Comparison of ENCODE assay signal across 25 mouse cellular contexts in genomic region chr5:37792154-37792553, GRCm38 (mm10). TPM values are rescaled to one million over a fixed set of nuclear protein-coding genes. Genes with fewer than 3 reads are reported as not detected.
DNase-seq lines count a peak whose midpoint lies in the region; ATAC-seq and TF ChIP-seq lines count a peak whose summit lies in the region.
"Had no signal": no experiment of that assay in that cellular context is flagged by ENCODE, and none has a peak within 500 bp of the region (broad histone marks: within the 10 kb centered on the region; RNA-seq: fewer than 3 reads in every experiment).

No protein-coding gene starts in this region.

- no peaks in the 10 kb centered on the region for H3K27me3 ChIP-seq in hindbrain, postnatal 0 days (ENCODE audit: insufficient read depth, low read length)
- no peaks in the 10 kb centered on the region for H3K27me3 ChIP-seq in hindbrain, embryonic 12.5 days
- H3K27me3 ChIP-seq in lung, embryonic 14.5 days (ENCODE audit: insufficient read depth, low read length) = no peaks in the 10 kb centered on the region
- H3K27me3 ChIP-seq in E14TG2a.4 (ENCODE audit: insufficient read depth, low read length) = 0 out of 2 replicates have a peak, but pooled peaks cover 6% of the 10 kb centered on the region
- H3K27me3 ChIP-seq: liver, embryonic 15.5 days; midbrain, embryonic 13.5 days had no signal

- no peaks in the 10 kb centered on the region for H3K4me1 ChIP-seq in hindbrain, postnatal 0 days (ENCODE audit: insufficient read depth, low read length)
- no peaks in the 10 kb centered on the region for H3K4me1 ChIP-seq in hindbrain, embryonic 12.5 days
- H3K4me1 ChIP-seq in lung, embryonic 14.5 days (ENCODE audit: insufficient read depth) = no peaks in the 10 kb centered on the region
- H3K4me1 ChIP-seq in E14TG2a.4 (replicated peaks; ENCODE audit: low read depth, low read length) = no peaks in the 10 kb centered on the region
- H3K4me1 ChIP-seq: liver, embryonic 15.5 days; midbrain, embryonic 13.5 days had no signal

- 56% methylated on average over 5 of the region's 5 CpGs for WGBS in hindbrain, postnatal 0 days
- 54% methylated on average over 5 of the region's 5 CpGs for WGBS in hindbrain, embryonic 12.5 days
- WGBS in lung, embryonic 14.5 days = 41% methylated on average over 5 of the region's 5 CpGs

- no peak overlapping the region for H3K9ac ChIP-seq in hindbrain, postnatal 0 days (replicated peaks; ENCODE audit: low read length)
- no peak overlapping the region for H3K9ac ChIP-seq in hindbrain, embryonic 12.5 days
- H3K9ac ChIP-seq in lung, embryonic 14.5 days = no peak overlapping the region
- H3K9ac ChIP-seq: liver, embryonic 15.5 days; midbrain, embryonic 13.5 days had no signal

- H3K4me3 ChIP-seq in hindbrain, postnatal 0 days (ENCODE audit: low read length) = no peak overlapping the region
- H3K4me3 ChIP-seq in hindbrain, embryonic 12.5 days = no peak overlapping the region
- no peak overlapping the region for H3K4me3 ChIP-seq in lung, embryonic 14.5 days (ENCODE audit: low read depth, low read length)
- no peak overlapping the region for H3K4me3 ChIP-seq in E14TG2a.4 (replicated peaks; ENCODE audit: low read length)
- H3K4me3 ChIP-seq: forebrain, embryonic 10.5 days; liver, embryonic 15.5 days; midbrain, embryonic 13.5 days had no signal

- no peaks in the 10 kb centered on the region for H3K36me3 ChIP-seq in hindbrain, postnatal 0 days (ENCODE audit: insufficient read depth, low read length)
- H3K36me3 ChIP-seq in hindbrain, embryonic 12.5 days = no peaks in the 10 kb centered on the region
- no peaks in the 10 kb centered on the region for H3K36me3 ChIP-seq in lung, embryonic 14.5 days (ENCODE audit: insufficient read depth)
- H3K36me3 ChIP-seq in E14TG2a.4 (ENCODE audit: insufficient read depth, low read length) = no peaks in the 10 kb centered on the region
- H3K36me3 ChIP-seq: forebrain, embryonic 10.5 days; liver, embryonic 15.5 days; midbrain, embryonic 13.5 days had no signal

- no peak for DNase-seq in hindbrain, postnatal 0 days (ENCODE audit: low spot score)
- DNase-seq in lung, embryonic 14.5 days = no peak
- no peak for DNase-seq in lung, adult 18-20 months
- DNase-seq in brain, embryonic 14.5 days (ENCODE audit: low read depth) = no peak
- DNase-seq in thymus, postnatal 14 days = no peak
- DNase-seq: adrenal gland, adult 2 months; B cell, adult 2 months; cerebellum, adult 11-12 months; cerebellum, postnatal 10 days; kidney, adult 8-10 months; kidney, postnatal 14 days; layer of hippocampus, adult 9-11 months; lung, postnatal 10 days; right cerebral cortex, postnatal 14 days; spleen, adult 18-20 months; thymus, adult 18-20 months; thymus, postnatal 4 days had no signal

- ATAC-seq in hindbrain, postnatal 0 days = no peak
- ATAC-seq in hindbrain, embryonic 12.5 days (ENCODE audit: low FRiP score) = no peak
- ATAC-seq in lung, embryonic 14.5 days (ENCODE audit: insufficient read depth) = no peak
- no peak for ATAC-seq in megakaryocyte, adult 5-6 weeks (ENCODE audit: poor library complexity, severe bottlenecking)
- ATAC-seq: midbrain, embryonic 13.5 days had no signal

- TF ChIP-seq POLR2A in brain, embryonic 14.5 days (IDR thresholded peaks at IDR 0.05; ENCODE audit: borderline replicate concordance, extremely low read depth, insufficient read depth, insufficient read length, poor library complexity, severe bottlenecking) = no peak

- no peak overlapping the region for H3K4me2 ChIP-seq in hindbrain, postnatal 0 days (ENCODE audit: low read depth, low read length)
- no peak overlapping the region for H3K4me2 ChIP-seq in hindbrain, embryonic 12.5 days (replicated peaks)
- no peak overlapping the region for H3K4me2 ChIP-seq in lung, embryonic 14.5 days
- H3K4me2 ChIP-seq: heart, embryonic 11.5 days; liver, embryonic 15.5 days; midbrain, embryonic 13.5 days had no signal

- TF ChIP-seq CTCF in hindbrain, postnatal 0 days (IDR thresholded peaks at IDR 0.05; ENCODE audit: low read depth) = 0 out of 2 replicates have a peak, but pooled peaks have one; percentile 10
- TF ChIP-seq CTCF in lung, embryonic 14.5 days (IDR thresholded peaks at IDR 0.05; ENCODE audit: low read depth) = peak; percentile 21
- peak; percentile 62 for TF ChIP-seq CTCF in E14TG2a.4 (conservative IDR thresholded peaks at IDR 0.05; ENCODE audit: low read length)
- TF ChIP-seq CTCF in brain, embryonic 14.5 days (IDR thresholded peaks at IDR 0.05; ENCODE audit: borderline replicate concordance, extremely low read depth, insufficient read depth, insufficient read length) = peak; percentile 32; the same call in 1 of the 2 replicates

- H3K9me3 ChIP-seq in hindbrain, postnatal 0 days (ENCODE audit: low read length) = no peaks in the 10 kb centered on the region
- H3K9me3 ChIP-seq in hindbrain, embryonic 12.5 days (replicated peaks) = no peaks in the 10 kb centered on the region
- H3K9me3 ChIP-seq in lung, embryonic 14.5 days (ENCODE audit: low read depth, low read length) = no peaks in the 10 kb centered on the region
- H3K9me3 ChIP-seq in E14TG2a.4 (ENCODE audit: low read length) = peaks cover 1% of the 10 kb centered on the region
- H3K9me3 ChIP-seq: forebrain, embryonic 10.5 days; liver, embryonic 15.5 days; midbrain, embryonic 13.5 days had no signal

- no peak overlapping the region for H3K27ac ChIP-seq in hindbrain, postnatal 0 days
- no peak overlapping the region for H3K27ac ChIP-seq in hindbrain, embryonic 12.5 days
- no peak overlapping the region for H3K27ac ChIP-seq in lung, embryonic 14.5 days (ENCODE audit: low read depth)
- H3K27ac ChIP-seq: forebrain, embryonic 10.5 days; liver, embryonic 15.5 days; midbrain, embryonic 13.5 days had no signal

RNA-seq across cellular contexts. Expression of gene Msx1, which starts 32.2 kb away (rescaled TPM):
- total RNA-seq in hindbrain, postnatal 0 days (2014; rRNA removed) = 14.8 and 20.6 TPM in 2 replicates
- 26.2 and 28.0 TPM in 2 replicates for polyA plus RNA-seq in hindbrain, postnatal 0 days (2015; fragmentation: Nextera tagmentation; extraction: Ambion mirVana)
- 95.6 and 118 TPM in 2 replicates for polyA plus RNA-seq in hindbrain, embryonic 12.5 days (2016; fragmentation: Nextera tagmentation; extraction: Ambion mirVana)
- polyA plus RNA-seq in lung, embryonic 14.5 days (2014; fragmentation: Nextera tagmentation; extraction: Ambion mirVana) = 2.9 and 3.1 TPM in 2 replicates
- polyA plus RNA-seq in brain, embryonic 14.5 days (2012; rRNA removed) = 12.4 and 17.0 TPM in 2 replicates
- total RNA-seq in megakaryocyte, adult 5-6 weeks (2015) = not detected in 2 replicates
- total RNA-seq in megakaryocyte, adult 5-6 weeks (2017) = not detected in 2 replicates
- total RNA-seq: megakaryocyte progenitor cell, adult 5-6 weeks had no signal

RNA-seq across cellular contexts. Expression of gene Cytl1, which starts 56.8 kb away (rescaled TPM):
- 1.2 and 3.5 TPM in 2 replicates for total RNA-seq in hindbrain, postnatal 0 days (2014; rRNA removed)
- 0.30 and 0.94 TPM in 2 replicates for polyA plus RNA-seq in hindbrain, postnatal 0 days (2015; fragmentation: Nextera tagmentation; extraction: Ambion mirVana)
- polyA plus RNA-seq in hindbrain, embryonic 12.5 days (2016; fragmentation: Nextera tagmentation; extraction: Ambion mirVana) = 6.9 and 7.5 TPM in 2 replicates
- 29.2 and 31.5 TPM in 2 replicates for polyA plus RNA-seq in lung, embryonic 14.5 days (2014; fragmentation: Nextera tagmentation; extraction: Ambion mirVana)
- 0.45 and 0.74 TPM in 2 replicates for polyA plus RNA-seq in brain, embryonic 14.5 days (2012; rRNA removed)
- not detected in 2 replicates for total RNA-seq in megakaryocyte, adult 5-6 weeks (2015)
- total RNA-seq in megakaryocyte, adult 5-6 weeks (2017) = not detected in 2 replicates
- total RNA-seq: megakaryocyte progenitor cell, adult 5-6 weeks had no signal

Comparison
In these comparisons a context has a peak if more than half of its experiments do, and no peak if none do; other contexts are left out.
1. CTCF ChIP-seq: peak in every context shown above with its lines; median percentile 62 in E14TG2a.4; 32 in brain, embryonic 14.5 days; 21 in lung, embryonic 14.5 days; 10 in hindbrain, postnatal 0 days.